Mouse (Mus musculus) brain, embryonic 14.5 days (tissue): ENCODE data around the gene Nuak1. TPM values are rescaled to one million over a fixed set of nuclear protein-coding genes. Genes with fewer than 3 reads are reported as not detected.

ENCODE experiments used
- DNase-seq: peaks from one replicate; pipeline ENCODE4 v3.0.0-alpha.2; 2011; ENCODE audit warnings: low read depth
- CTCF ChIP-seq: fragments of 200-500 bp; IDR thresholded peaks from 2 replicates; pipeline ENCODE4 v1.5.1; 2012; ENCODE audit warnings: inconsistent platforms, mild to moderate bottlenecking, moderate library complexity, borderline replicate concordance; ENCODE audit not compliant: insufficient read depth, insufficient read length; ENCODE audit errors: extremely low read depth
- POLR2A ChIP-seq: fragments of 200-500 bp; IDR thresholded peaks from 2 replicates; pipeline ENCODE4 v1.6.1; 2012; ENCODE audit warnings: mild to moderate bottlenecking, inconsistent platforms, borderline replicate concordance; ENCODE audit not compliant: poor library complexity, insufficient read depth, insufficient read length, severe bottlenecking; ENCODE audit errors: extremely low read depth
- polyA plus RNA-seq: library from polyadenylated mRNA; depleted of rRNA; stranded (reverse); fragments of >200 nt; gene quantifications from 2 replicates; pipeline ENCODE4 v1.2.3, GENCODE M21; 2012; rRNA removed

Gene Nuak1
- polyA plus RNA-seq, 1 experiment: 52.9 TPM

DNA sequence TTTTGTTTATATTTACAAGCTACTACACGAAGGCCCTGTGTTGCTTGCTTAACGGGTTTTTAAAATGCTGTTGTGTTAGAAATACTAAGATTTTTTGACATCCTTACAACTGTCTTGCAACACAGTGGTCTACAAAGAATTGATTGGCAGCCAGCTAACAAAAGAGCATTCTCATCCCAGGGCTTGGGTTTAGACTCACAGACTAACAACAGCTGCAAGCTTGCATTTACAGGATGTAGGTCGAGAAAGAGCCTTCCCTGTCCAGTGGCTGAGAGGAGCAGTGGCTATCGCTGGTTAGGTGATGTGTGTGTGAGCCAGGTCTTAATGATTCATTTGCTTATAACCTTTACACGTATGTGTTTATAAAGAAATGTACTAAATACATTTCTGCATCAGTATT is 94.7 kb downstream of the Nuak1 start:
- no peak for TF ChIP-seq CTCF
- no peak for TF ChIP-seq POLR2A
- DNase-seq: no peak

DNA sequence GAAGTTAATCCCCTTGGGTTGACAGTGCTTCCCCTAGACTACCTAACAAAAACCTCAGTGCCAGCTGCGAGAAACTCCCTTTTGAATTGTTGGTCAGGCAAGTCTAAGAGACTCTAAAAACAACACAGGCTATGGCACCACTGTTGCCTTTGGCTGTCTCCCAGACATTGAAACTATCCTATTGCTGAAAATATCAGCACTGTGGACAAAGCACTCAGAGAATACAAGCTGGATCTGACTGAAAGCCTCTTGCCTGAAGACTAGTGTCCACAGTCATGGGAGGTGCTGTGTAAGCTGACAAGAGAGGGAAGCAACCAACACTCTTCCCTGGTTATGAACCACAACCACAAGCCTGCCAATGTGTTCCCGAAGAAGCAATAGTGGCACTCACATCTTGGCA is 96.9 kb downstream of the Nuak1 start:
- DNase-seq: no peak
- TF ChIP-seq POLR2A: no peak
- no peak for TF ChIP-seq CTCF

DNA sequence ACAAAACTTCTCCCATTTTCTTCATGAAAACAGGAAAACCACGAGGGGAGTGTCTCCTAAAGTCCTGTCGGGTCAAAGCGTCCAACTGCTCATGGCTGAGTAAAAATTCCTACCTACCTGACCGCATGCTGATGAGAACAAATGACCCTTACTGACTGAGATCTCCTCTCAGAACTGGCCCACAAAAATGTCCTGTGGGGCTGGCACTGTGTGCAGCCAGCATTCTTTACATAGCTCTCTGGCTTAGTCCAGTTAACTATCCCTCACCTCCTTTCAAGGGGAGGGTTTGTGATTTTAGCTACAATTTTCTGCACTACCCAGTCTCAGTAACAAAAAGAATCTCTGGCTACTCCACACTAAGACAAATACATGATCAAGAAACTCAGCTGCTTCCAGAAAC is 100.9 kb downstream of the Nuak1 start:
- DNase-seq: no peak
- TF ChIP-seq CTCF (no peak), POLR2A (no peak)

DNA sequence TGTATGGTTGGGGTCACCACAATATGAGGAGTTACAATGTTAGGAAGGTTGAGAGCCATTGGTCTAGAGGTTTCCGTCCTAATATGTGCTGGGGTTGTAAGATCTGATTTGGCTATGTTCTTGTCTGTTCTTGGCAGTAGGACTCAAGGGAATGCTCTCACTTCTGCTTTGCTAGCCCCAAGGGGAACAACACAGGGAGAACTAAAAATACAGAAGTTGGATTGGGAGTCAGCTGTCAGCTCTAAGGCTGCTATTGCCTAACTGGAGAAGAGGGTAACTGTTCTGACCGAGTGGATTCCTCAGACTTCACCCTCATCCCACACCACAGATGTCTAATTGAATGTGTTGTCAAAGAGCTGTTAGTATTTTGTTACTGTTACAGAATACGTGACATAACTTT is 101.6 kb downstream of the Nuak1 start:
- no peak for DNase-seq

DNA sequence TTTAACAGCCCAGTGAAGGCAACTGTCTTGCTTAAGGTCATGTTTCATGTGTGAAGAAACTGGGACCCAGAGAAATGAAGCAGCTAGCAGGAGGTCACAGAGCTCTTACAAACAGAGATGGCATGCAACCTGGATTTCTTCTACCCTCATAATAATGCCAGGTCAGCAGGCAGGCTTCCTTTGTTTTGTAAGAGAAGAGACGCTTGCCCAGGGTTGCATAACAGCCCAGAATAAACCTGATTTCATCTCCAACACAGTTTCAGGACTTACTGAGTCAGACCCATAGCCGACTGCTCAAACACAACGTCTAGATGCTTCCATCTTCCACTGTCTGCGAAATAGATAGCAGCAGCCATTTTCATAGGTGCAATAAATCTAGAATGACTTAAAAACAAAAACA is 105.0 kb downstream of the Nuak1 start:
- no peak for TF ChIP-seq CTCF
- no peak for TF ChIP-seq POLR2A
- DNase-seq: no peak

More for the DNA sequence above, 101.6 kb downstream of the Nuak1 start:
- no peak for TF ChIP-seq POLR2A
- TF ChIP-seq CTCF: no peak

DNA sequence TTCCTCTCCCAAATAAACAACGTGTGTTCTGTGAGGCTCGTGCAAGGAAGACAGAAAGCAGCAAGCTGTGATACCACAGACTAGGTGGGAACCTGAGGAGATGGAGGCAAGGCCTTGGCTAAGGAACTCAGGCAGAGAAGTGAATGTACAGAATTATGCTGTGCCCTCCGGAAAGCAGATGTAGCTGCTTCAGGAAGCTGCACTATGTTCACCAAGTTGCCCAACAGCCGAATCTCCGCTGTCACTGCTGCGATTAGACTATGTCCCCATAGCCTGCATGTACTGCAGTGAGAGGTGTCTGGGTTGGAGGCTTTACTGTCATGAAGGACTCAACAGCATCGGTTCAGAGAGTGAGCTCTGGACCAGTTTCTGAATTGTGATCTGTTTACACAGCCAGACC is 110.6 kb downstream of the Nuak1 start:
- TF ChIP-seq CTCF (no peak), POLR2A (no peak)
- DNase-seq: no peak

DNA sequence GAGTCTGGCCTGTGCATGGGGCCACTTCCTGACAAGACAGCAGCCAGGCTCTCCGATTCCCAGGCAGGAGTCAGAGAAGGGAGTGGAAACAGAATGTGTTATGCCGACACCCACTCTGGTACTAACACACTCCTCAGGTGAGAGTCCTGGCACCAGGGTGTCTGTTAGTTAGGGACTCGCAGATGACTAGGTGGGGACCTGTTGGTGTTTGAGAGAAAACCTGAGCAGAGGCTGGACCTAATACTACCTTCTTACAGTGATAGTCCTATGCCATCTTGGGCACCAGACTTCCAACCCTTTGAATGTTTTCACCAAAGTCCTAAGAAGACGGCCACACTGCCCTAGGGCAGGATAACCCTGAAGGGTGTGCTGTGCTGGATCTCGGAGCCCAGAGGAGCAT is 111.1 kb downstream of the Nuak1 start:
- DNase-seq: no peak
- TF ChIP-seq POLR2A: no peak
- no peak for TF ChIP-seq CTCF

DNA sequence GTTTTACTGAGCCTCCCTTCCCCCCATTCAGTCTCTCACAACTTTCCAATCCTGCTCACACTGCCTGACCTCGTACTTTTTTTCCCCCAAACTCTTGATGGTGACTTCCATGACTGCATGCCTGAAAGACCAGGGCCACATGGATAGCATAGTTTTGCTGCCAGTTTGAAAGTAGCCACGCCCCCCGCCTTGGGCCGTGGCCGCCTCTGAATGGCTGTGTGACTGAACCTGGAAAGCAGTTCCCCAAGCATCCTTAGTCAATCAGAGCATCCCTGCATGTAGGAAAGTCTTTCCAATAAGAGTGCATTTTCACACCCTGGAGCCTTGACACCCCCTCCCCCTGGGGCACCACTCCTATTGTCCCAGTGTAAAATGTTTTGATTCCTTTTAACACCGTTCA is 116.4 kb downstream of the Nuak1 start:
- DNase-seq: no peak
- TF ChIP-seq CTCF (no peak), POLR2A (no peak)

Other genes starting within 250 kb of the Nuak1 start
- 41.8 and 61.9 TPM in 2 replicates for gene Ckap4, start 93.5 kb upstream of the Nuak1 start, polyA plus RNA-seq
- gene Tcp11l2, start 136.0 kb upstream of the Nuak1 start, polyA plus RNA-seq: 15.6 and 18.8 TPM in 2 replicates
- gene Polr3b, start 181.7 kb upstream of the Nuak1 start, polyA plus RNA-seq: 8.8 and 13.5 TPM in 2 replicates